Mouse (Mus musculus) neural tube, embryonic 12.5 days (tissue): ENCODE data around the gene Tfap2c. TPM values are rescaled to one million over a fixed set of nuclear protein-coding genes. Genes with fewer than 3 reads are reported as not detected.

ENCODE experiments used
- ATAC-seq: fragments of 200-750 bp; cut with Nextera tagmentation; 2 replicates; pipeline ENCODE4 v1.8.0; 2017; ENCODE audit warnings: low read depth, mild to moderate bottlenecking, moderate TSS enrichment, moderate library complexity; ENCODE audit not compliant: low FRiP score
- H3K27ac ChIP-seq: fragments of 300-500 bp; sonication (generic); 2 replicates; pipeline ENCODE4 v1.5.1; 2016
- H3K27me3 ChIP-seq: fragments of 300-500 bp; sonication (generic); replicated peaks from 2 replicates; pipeline ENCODE4 v1.6.1; 2016; ENCODE audit warnings: mild to moderate bottlenecking
- H3K36me3 ChIP-seq: fragments of 300-500 bp; sonication (generic); 2 replicates; pipeline ENCODE4 v1.6.1; 2016; ENCODE audit warnings: mild to moderate bottlenecking
- H3K4me1 ChIP-seq: fragments of 300-500 bp; sonication (generic); 2 replicates; pipeline ENCODE4 v1.6.1; 2016
- H3K4me2 ChIP-seq: fragments of 300-500 bp; sonication (generic); replicated peaks from 2 replicates; pipeline ENCODE4 v1.6.1; 2016; ENCODE audit warnings: mild to moderate bottlenecking
- H3K4me3 ChIP-seq: fragments of 300-500 bp; sonication (generic); 2 replicates; pipeline ENCODE4 v1.5.1; 2016
- H3K9ac ChIP-seq: fragments of 300-500 bp; sonication (generic); 2 replicates; pipeline ENCODE4 v1.6.1; 2016; ENCODE audit warnings: mild to moderate bottlenecking
- H3K9me3 ChIP-seq: fragments of 300-500 bp; sonication (generic); 2 replicates; pipeline ENCODE4 v1.6.1; 2016; ENCODE audit warnings: mild to moderate bottlenecking
- WGBS: fragments of 180-500 bp; shearing (Covaris S2); methylation state at CpG from one replicate; pipeline ENCODE4 v1.1.7; 2016; 5-methylcytosine and 5-hydroxymethylcytosine counted together
- polyA plus RNA-seq: library from polyadenylated mRNA; unstranded; fragments of >200 nt; fragmentation: Nextera tagmentation; extraction: Ambion mirVana; gene quantifications from 2 replicates; pipeline ENCODE4 v1.2.1, GENCODE M21; 2016

Tfap2c gene
- polyA plus RNA-seq, 1 experiment from 2014 or later, result 1.0 TPM

- Histone ChIP-seq H3K4me2 (no peak overlapping the region), H3K4me1 (peaks cover 30% of the 10 kb centered on the region)
- WGBS, result 78% methylated on average over 9 of the region's 9 CpGs
These were observed 4.8 kb downstream of the Tfap2c start for GRCm38 (mm10) chr2:172554211-172554610.

GRCm38 (mm10) chr2:172558674-172559468 lies 9.5 kb downstream of the Tfap2c start:
- Histone ChIP-seq H3K36me3 (no peaks in the 10 kb centered on the region), H3K4me1 (peaks cover 11% of the 10 kb centered on the region; the same call in 1 of the 2 replicates), H3K4me2 (no peak overlapping the region), H3K9ac (no peak overlapping the region), H3K27ac (no peak overlapping the region), H3K27me3 (peaks cover 66% of the 10 kb centered on the region), H3K9me3 (no peaks in the 10 kb centered on the region), H3K4me3 (no peak overlapping the region)
- no peak for ATAC-seq
- WGBS, result 49% methylated on average over 21 of the region's 21 CpGs

More at GRCm38 (mm10) chr2:172554211-172554610, 4.8 kb downstream of the Tfap2c start:
- no peak overlapping the region for H3K9ac ChIP-seq
- H3K27me3 ChIP-seq, result peaks cover 83% of the 10 kb centered on the region
- H3K36me3 ChIP-seq, result no peaks in the 10 kb centered on the region
- ATAC-seq, result no peak
- H3K27ac ChIP-seq, result no peak overlapping the region
- no peaks in the 10 kb centered on the region for H3K9me3 ChIP-seq
- no peak overlapping the region for H3K4me3 ChIP-seq

DNA sequence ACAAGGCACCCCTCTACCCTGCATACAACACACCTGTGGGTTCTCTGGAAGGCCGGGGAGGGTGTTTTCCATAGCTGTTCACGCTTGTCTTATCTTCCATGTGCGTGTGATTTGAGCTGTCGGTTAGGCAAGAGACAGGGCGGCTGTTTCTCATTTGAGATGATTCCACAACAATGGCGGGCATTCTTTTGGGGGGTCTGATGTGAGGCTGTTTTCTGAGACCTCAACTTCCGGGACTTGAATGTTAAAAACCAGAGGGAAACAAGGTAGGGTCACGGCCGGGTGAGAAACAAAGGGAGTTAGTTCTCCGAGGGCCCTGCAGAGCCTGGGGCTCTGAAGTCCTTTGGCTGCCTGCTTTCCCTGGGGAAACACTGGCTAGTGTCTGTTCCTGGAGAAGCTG lies 11.6 kb downstream of the Tfap2c start:
- Histone ChIP-seq H3K27ac (no peak overlapping the region), H3K4me1 (peaks cover 11% of the 10 kb centered on the region; the same call in 1 of the 2 replicates), H3K4me2 (no peak overlapping the region), H3K9ac (no peak overlapping the region), H3K27me3 (peaks cover 48% of the 10 kb centered on the region), H3K9me3 (no peaks in the 10 kb centered on the region), H3K4me3 (no peak overlapping the region), H3K36me3 (no peaks in the 10 kb centered on the region)
- 34% methylated on average over 10 of the region's 10 CpGs for WGBS
- no peak for ATAC-seq

DNA sequence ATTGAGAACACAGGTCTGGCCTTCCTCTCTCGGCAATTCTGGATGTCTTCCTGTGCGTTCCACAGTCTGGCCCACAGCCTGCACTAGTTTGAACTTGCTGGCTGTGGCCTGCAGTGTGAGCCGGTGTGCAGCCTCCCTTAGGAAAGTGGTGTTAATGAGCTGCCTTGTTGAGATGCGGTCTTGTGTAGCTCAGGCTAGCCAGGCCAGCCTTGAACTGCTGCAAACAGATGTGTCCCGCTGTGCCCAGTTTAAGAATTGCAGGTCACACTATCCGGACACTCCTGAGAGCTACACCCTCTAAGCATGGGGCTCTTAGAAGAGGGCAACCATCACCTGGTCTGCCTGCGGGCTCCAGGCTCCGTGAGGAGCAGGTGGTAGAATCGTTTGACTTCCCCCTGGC lies 18.4 kb downstream of the Tfap2c start:
- Histone ChIP-seq H3K36me3 (no peaks in the 10 kb centered on the region), H3K9me3 (no peaks in the 10 kb centered on the region)

GRCm38 (mm10) chr2:172568466-172568865 lies 19.1 kb downstream of the Tfap2c start:
- no peak overlapping the region for H3K9ac ChIP-seq

More for the DNA sequence above, 18.4 kb downstream of the Tfap2c start:
- Histone ChIP-seq H3K4me1 (no peaks in the 10 kb centered on the region), H3K9ac (no peak overlapping the region), H3K27me3 (0 out of 2 replicates have a peak, but pooled peaks cover 8% of the 10 kb centered on the region), H3K4me2 (no peak overlapping the region), H3K4me3 (no peak overlapping the region), H3K27ac (no peak overlapping the region)
- no peak for ATAC-seq
- 86% methylated on average over 9 of the region's 9 CpGs for WGBS

GRCm38 (mm10) chr2:172577196-172577766 lies 27.9 kb downstream of the Tfap2c start:
- H3K4me3 ChIP-seq, result no peak overlapping the region
- no peak for ATAC-seq
- H3K4me1 ChIP-seq, result peaks cover 4% of the 10 kb centered on the region; the same call in 1 of the 2 replicates
- no peaks in the 10 kb centered on the region for H3K36me3 ChIP-seq
- peaks cover 10% of the 10 kb centered on the region for H3K27me3 ChIP-seq
- 13% methylated on average over 2 of the region's 2 CpGs for WGBS
- no peak overlapping the region for H3K9ac ChIP-seq
- H3K27ac ChIP-seq, result no peak overlapping the region
- no peak overlapping the region for H3K4me2 ChIP-seq
- H3K9me3 ChIP-seq, result no peaks in the 10 kb centered on the region

More at GRCm38 (mm10) chr2:172568466-172568865, 19.1 kb downstream of the Tfap2c start:
- H3K36me3 ChIP-seq, result no peaks in the 10 kb centered on the region
- no peak for ATAC-seq
- WGBS, result 91% methylated on average over 2 of the region's 2 CpGs
- H3K9me3 ChIP-seq, result no peaks in the 10 kb centered on the region
- H3K27ac ChIP-seq, result no peak overlapping the region
- H3K27me3 ChIP-seq, result 0 out of 2 replicates have a peak, but pooled peaks cover 7% of the 10 kb centered on the region
- H3K4me3 ChIP-seq, result no peak overlapping the region
- no peak overlapping the region for H3K4me2 ChIP-seq
- H3K4me1 ChIP-seq, result no peaks in the 10 kb centered on the region

DNA sequence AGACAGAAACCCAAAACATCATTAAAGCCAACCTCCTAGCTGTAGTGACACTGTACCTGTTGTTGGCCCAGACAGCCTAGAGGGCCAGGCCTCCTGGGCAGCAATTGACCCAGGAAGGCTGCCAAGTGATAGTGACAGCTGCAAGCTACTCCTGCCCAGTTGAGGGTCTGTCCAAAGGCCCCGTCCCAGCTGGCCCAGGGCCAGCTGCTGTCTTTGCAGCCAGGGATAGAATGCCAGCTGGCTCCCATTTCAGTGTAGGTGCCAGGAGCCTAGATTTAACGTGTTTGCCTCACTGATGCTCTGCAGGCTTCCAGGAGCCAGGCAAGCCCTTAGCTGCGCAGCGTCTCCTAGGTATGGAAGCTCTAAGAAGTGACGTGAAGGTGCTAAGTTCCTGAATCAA lies 29.8 kb downstream of the Tfap2c start:
- Histone ChIP-seq H3K4me3 (no peak overlapping the region), H3K9ac (no peak overlapping the region), H3K27me3 (peaks cover 10% of the 10 kb centered on the region), H3K4me2 (no peak overlapping the region), H3K4me1 (peaks cover 4% of the 10 kb centered on the region; the same call in 1 of the 2 replicates), H3K36me3 (no peaks in the 10 kb centered on the region), H3K27ac (no peak overlapping the region), H3K9me3 (no peaks in the 10 kb centered on the region)
- 72% methylated on average over 5 of the region's 5 CpGs for WGBS
- ATAC-seq, result 0 out of 2 replicates have a peak, but pooled peaks have one; percentile 25

DNA sequence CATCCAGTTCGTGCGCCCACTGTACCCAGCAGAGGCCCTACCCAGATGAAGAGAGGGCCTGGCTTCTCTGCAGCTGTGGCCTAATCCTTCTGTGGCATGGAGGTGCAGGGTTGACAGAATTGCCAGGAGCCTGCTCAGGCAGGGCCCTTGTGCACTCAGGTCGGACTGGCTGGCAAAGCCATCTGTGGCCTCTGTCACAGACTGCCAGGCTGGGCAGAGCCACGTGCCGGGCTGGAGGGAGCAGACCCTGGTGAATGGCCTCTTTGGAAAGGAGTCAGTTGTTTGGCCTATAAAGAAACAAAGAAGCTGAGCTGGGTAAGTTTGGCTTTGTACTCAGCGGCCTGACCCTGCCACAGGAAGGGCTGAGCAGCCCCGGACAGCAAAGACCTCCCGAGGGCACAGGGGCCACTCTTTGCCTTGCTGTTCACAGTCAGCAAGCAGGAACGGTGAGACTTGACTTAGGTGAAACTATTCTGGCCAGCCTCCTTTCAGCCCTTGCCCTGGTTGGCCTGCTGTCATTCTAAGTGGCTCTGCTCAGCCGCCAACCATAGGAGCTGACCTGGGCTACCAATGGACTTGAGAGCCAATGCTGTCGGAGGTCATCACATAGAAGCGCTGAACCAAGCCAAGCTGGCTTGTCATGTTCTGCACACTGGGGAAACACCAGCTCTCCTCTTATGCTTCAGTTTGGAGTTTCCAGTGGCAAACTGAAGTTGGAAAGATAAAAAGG lies 31.3 kb downstream of the Tfap2c start:
- Histone ChIP-seq H3K36me3 (no peaks in the 10 kb centered on the region), H3K27me3 (peaks cover 10% of the 10 kb centered on the region), H3K4me1 (peaks cover 4% of the 10 kb centered on the region; the same call in 1 of the 2 replicates), H3K4me3 (no peak overlapping the region), H3K9ac (no peak overlapping the region), H3K9me3 (no peaks in the 10 kb centered on the region), H3K27ac (no peak overlapping the region), H3K4me2 (no peak overlapping the region)
- no peak for ATAC-seq
- 47% methylated on average over 12 of the region's 12 CpGs for WGBS

GRCm38 (mm10) chr2:172583312-172583711 lies 33.9 kb downstream of the Tfap2c start:
- Histone ChIP-seq H3K4me3 (no peak overlapping the region), H3K4me1 (peaks cover 4% of the 10 kb centered on the region; the same call in 1 of the 2 replicates), H3K9me3 (no peaks in the 10 kb centered on the region), H3K27me3 (peaks cover 10% of the 10 kb centered on the region), H3K9ac (no peak overlapping the region), H3K4me2 (no peak overlapping the region), H3K27ac (no peak overlapping the region), H3K36me3 (no peaks in the 10 kb centered on the region)
- 12% methylated on average over 7 of the region's 7 CpGs for WGBS
- no peak for ATAC-seq

DNA sequence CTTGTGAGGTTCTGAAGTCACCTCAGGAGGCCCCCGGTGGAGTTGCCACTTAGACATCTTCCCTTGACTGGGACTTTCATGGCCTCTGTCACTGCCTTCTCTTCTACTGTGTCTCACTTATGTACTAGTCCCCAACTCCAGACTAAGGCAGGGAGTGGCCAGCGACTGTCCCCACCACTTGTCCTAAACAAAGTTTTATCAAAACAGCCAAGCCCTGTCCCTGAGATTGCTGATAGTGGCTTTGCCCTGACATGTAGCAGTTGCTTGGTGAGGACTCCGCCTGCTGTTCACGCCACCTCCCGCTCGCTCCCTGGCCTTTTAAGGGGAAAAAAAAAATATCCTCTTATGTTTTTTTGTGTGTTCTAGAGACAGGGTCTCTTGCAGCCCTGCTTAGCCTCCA lies 35.9 kb downstream of the Tfap2c start:
- no peaks in the 10 kb centered on the region for H3K9me3 ChIP-seq
- peaks cover 7% of the 10 kb centered on the region for H3K27me3 ChIP-seq
- H3K36me3 ChIP-seq, result no peaks in the 10 kb centered on the region
- 86% methylated on average over 6 of the region's 6 CpGs for WGBS
- H3K9ac ChIP-seq, result no peak overlapping the region
- H3K4me3 ChIP-seq, result no peak overlapping the region
- H3K4me1 ChIP-seq, result no peaks in the 10 kb centered on the region; the same call in 1 of the 2 replicates
- no peak overlapping the region for H3K4me2 ChIP-seq
- H3K27ac ChIP-seq, result no peak overlapping the region
- no peak for ATAC-seq

- no peak for ATAC-seq
- H3K27me3 ChIP-seq, result no peaks in the 10 kb centered on the region
- WGBS, result 93% methylated on average over 1 of the region's 1 CpGs
- no peak overlapping the region for H3K27ac ChIP-seq
- H3K9ac ChIP-seq, result no peak overlapping the region
- no peaks in the 10 kb centered on the region for H3K36me3 ChIP-seq
- H3K9me3 ChIP-seq, result no peaks in the 10 kb centered on the region
- H3K4me2 ChIP-seq, result no peak overlapping the region
- no peaks in the 10 kb centered on the region; the same call in 1 of the 2 replicates for H3K4me1 ChIP-seq
- H3K4me3 ChIP-seq, result no peak overlapping the region
These were observed 39.7 kb downstream of the Tfap2c start for GRCm38 (mm10) chr2:172589048-172589447.

DNA sequence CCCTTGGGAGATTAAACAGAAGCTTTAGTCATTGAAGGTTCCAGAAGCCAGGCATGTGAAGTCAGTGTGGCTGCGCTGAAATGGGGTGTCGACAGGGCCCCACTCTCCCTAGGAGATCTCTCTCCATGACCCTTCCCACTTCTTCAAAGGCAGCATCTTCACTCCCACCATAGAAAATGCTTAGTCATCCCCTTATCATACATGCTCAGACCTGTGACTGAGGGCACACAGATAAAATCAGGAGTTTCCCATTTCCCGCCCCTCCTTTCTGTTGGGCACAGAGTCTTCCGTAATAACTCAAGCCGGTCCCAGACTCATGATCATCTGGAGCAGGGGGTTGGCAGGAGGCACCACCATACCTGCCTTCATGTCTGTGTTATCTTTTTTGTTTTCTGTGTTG lies 41.4 kb downstream of the Tfap2c start:
- Histone ChIP-seq H3K4me3 (no peak overlapping the region), H3K9me3 (no peaks in the 10 kb centered on the region), H3K4me2 (no peak overlapping the region), H3K27me3 (no peaks in the 10 kb centered on the region), H3K4me1 (no peaks in the 10 kb centered on the region; the same call in 1 of the 2 replicates), H3K36me3 (no peaks in the 10 kb centered on the region), H3K9ac (no peak overlapping the region), H3K27ac (no peak overlapping the region)
- no peak for ATAC-seq
- 89% methylated on average over 5 of the region's 5 CpGs for WGBS
